Mouse (Mus musculus) liver, adult 2 months (tissue): ENCODE measurements at regions not wholly inside any gene's neighbourhood (a gene's known extent, or its start where the extent isn't known, plus 50 kb on each side); places are given as distances from the start of the nearest gene placed in this dataset.
A peak's percentile ranks its signal among the peaks of the same experiment; 100 is the strongest.

Experiments used
- DNase-seq: peaks from one replicate; pipeline ENCODE4 v3.0.0-alpha.2; 2011; ENCODE audit warnings: low read depth, low spot score; ENCODE audit errors: extremely low read depth
- H3K27ac ChIP-seq: fragments of 200-500 bp; replicated peaks from 2 replicates; pipeline ENCODE4 v1.5.1; 2012; ENCODE audit warnings: low read depth, mild to moderate bottlenecking, control low read depth, inconsistent platforms, low read length; ENCODE audit not compliant: insufficient read depth
- H3K27me3 ChIP-seq: fragments of 200-500 bp; 2 replicates; pipeline ENCODE4 v1.6.1; 2012; ENCODE audit warnings: mild to moderate bottlenecking, moderate library complexity, low read length, inconsistent platforms; ENCODE audit not compliant: control insufficient read depth, insufficient read depth
- H3K36me3 ChIP-seq: fragments of 200-500 bp; 2 replicates; pipeline ENCODE4 v1.6.1; 2012; ENCODE audit warnings: low read length, inconsistent platforms; ENCODE audit not compliant: control insufficient read depth, insufficient read depth
- H3K4me1 ChIP-seq: fragments of 200-500 bp; 2 replicates; pipeline ENCODE4 v1.6.1; 2011; ENCODE audit warnings: low read length; ENCODE audit not compliant: control insufficient read depth, insufficient read depth
- H3K4me3 ChIP-seq: fragments of 200-500 bp; 2 replicates; pipeline ENCODE4 v1.5.1; 2011; ENCODE audit warnings: low read depth, mild to moderate bottlenecking, control low read depth, low read length, moderate library complexity; ENCODE audit not compliant: insufficient read depth
- H3K79me2 ChIP-seq: fragments of 200-500 bp; 2 replicates; pipeline ENCODE4 v1.6.1; 2012; ENCODE audit warnings: inconsistent platforms, mild to moderate bottlenecking, low read length, moderate library complexity; ENCODE audit not compliant: control insufficient read depth, insufficient read depth
- H3K9ac ChIP-seq: fragments of 200-500 bp; 2 replicates; pipeline ENCODE4 v1.6.1; 2012; ENCODE audit warnings: low read depth, mild to moderate bottlenecking, control low read depth, inconsistent platforms, low read length
- CTCF ChIP-seq: fragments of 200-500 bp; IDR thresholded peaks from 2 replicates; pipeline ENCODE4 v1.5.1; 2011; ENCODE audit warnings: low read depth, low read length, control low read depth
- POLR2A ChIP-seq: fragments of 200-500 bp; IDR thresholded peaks from 2 replicates; pipeline ENCODE4 v1.6.1; 2011; ENCODE audit warnings: low read length, control low read depth; ENCODE audit not compliant: insufficient read depth; ENCODE audit errors: extremely low read depth
- WGBS: fragments of 180-500 bp; shearing (Covaris S2); methylation state at CpG from one replicate; pipeline ENCODE4 v1.1.7; 2018; 5-methylcytosine and 5-hydroxymethylcytosine counted together

- H3K36me3 ChIP-seq: no peaks in the 10 kb centered on the region
- no peak for TF ChIP-seq CTCF
- TF ChIP-seq POLR2A: no peak
Measured at GRCm38 (mm10) chr8:42442786-42443185, 698.5 kb downstream of the Triml1 start.

DNA sequence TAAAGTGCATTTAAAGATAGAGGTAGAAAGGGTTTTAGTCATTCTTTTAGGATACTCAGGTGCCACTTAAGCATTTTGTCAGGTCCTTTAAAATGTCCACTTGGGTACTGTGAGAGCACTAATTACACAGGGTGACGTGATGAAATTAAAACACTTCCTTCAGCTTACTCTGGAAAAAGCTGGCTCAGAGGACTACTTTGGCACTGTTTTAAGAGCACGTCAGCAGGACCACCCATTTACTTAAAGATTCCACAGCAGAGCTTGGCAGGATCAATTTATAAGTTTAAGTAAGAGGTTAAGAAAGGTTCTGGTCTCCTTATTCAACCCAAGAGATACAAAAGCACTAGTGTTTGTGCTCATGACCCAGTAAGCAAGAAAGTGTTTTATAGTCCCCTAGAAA, 738.7 kb downstream of the Triml1 start:
- WGBS: 66% methylated on average over 2 of the region's 2 CpGs
- DNase-seq: no peak
- Histone ChIP-seq H3K27ac (no peak overlapping the region), H3K36me3 (no peaks in the 10 kb centered on the region), H3K79me2 (no peaks in the 10 kb centered on the region), H3K4me3 (no peak overlapping the region), H3K9ac (no peak overlapping the region), H3K27me3 (no peaks in the 10 kb centered on the region), H3K4me1 (no peaks in the 10 kb centered on the region)
- TF ChIP-seq POLR2A: no peak
- no peak for TF ChIP-seq CTCF

More at GRCm38 (mm10) chr8:42442786-42443185, 698.5 kb downstream of the Triml1 start:
- H3K79me2 ChIP-seq: no peaks in the 10 kb centered on the region
- H3K9ac ChIP-seq: no peak overlapping the region
- no peak overlapping the region for H3K4me3 ChIP-seq
- no peaks in the 10 kb centered on the region for H3K27me3 ChIP-seq
- H3K27ac ChIP-seq: no peak overlapping the region
- peak; percentile 4 for DNase-seq
- no peaks in the 10 kb centered on the region for H3K4me1 ChIP-seq

GRCm38 (mm10) chr8:42396886-42397285, 744.4 kb downstream of the Triml1 start:
- no peak overlapping the region for H3K9ac ChIP-seq
- 70% methylated on average over 3 of the region's 3 CpGs for WGBS
- DNase-seq: no peak
- H3K79me2 ChIP-seq: no peaks in the 10 kb centered on the region
- no peaks in the 10 kb centered on the region for H3K4me1 ChIP-seq
- no peaks in the 10 kb centered on the region for H3K36me3 ChIP-seq
- no peaks in the 10 kb centered on the region for H3K27me3 ChIP-seq
- H3K27ac ChIP-seq: no peak overlapping the region
- H3K4me3 ChIP-seq: no peak overlapping the region
- no peak for TF ChIP-seq CTCF
- TF ChIP-seq POLR2A: no peak

DNA sequence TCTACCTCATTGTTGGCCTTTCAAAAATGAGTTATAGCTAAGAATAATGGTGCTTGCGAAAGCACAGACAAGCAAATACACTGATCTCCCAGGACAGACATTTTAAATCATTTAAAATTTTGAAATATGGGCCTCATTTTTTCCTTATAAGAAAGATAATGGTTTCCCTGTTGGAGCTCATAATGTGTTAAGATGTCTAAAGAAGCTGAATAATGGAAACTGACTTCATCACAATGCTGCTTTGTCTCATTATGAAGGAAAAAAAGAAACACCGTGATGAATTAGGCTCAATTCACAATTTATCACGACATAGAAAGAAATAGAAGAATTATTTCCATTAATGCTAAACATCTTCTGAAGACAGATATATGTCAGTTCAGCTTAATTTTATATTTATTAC, 752.5 kb downstream of the Triml1 start:
- no peaks in the 10 kb centered on the region for H3K4me1 ChIP-seq

GRCm38 (mm10) chr8:42348073-42348603, 793.1 kb downstream of the Triml1 start:
- H3K4me1 ChIP-seq: no peaks in the 10 kb centered on the region; the same call in 1 of the 2 replicates
- DNase-seq: no peak
- H3K27ac ChIP-seq: no peak overlapping the region
- H3K27me3 ChIP-seq: no peaks in the 10 kb centered on the region
- 69% methylated on average over 3 of the region's 3 CpGs for WGBS
- no peaks in the 10 kb centered on the region for H3K79me2 ChIP-seq
- no peak overlapping the region for H3K4me3 ChIP-seq
- TF ChIP-seq CTCF (no peak), POLR2A (no peak)
- no peak overlapping the region for H3K9ac ChIP-seq
- no peaks in the 10 kb centered on the region for H3K36me3 ChIP-seq

More for the DNA sequence above, 752.5 kb downstream of the Triml1 start:
- no peaks in the 10 kb centered on the region for H3K79me2 ChIP-seq
- no peak overlapping the region for H3K9ac ChIP-seq
- no peaks in the 10 kb centered on the region for H3K27me3 ChIP-seq
- no peak overlapping the region for H3K4me3 ChIP-seq
- no peaks in the 10 kb centered on the region for H3K36me3 ChIP-seq
- no peak for DNase-seq
- H3K27ac ChIP-seq: no peak overlapping the region
- WGBS: 73% methylated on average over 3 of the region's 3 CpGs
- TF ChIP-seq POLR2A (no peak), CTCF (no peak)

DNA sequence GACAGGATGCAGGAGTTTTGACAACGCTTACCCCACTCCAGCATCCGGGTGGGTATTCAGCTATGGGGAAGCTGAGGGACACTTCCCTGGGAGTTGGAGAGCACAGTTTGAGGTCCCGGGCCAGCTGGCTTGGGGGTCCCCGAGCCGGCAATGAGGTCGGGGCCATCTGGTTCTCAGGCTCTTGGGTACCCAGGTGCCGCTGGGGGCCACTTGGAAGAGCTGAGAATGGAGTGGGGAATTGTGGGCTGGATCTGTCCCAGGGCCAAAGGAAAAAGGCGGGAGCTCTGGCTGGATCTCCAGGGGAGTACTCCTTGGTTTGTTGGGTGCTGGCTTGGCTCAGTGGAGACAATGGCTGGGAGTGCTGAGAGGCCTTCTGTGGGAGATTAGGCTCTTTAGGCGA, 806.6 kb downstream of the Triml1 start:
- H3K36me3 ChIP-seq: no peaks in the 10 kb centered on the region
- H3K79me2 ChIP-seq: no peaks in the 10 kb centered on the region
- no peak overlapping the region for H3K4me3 ChIP-seq
- no peak overlapping the region for H3K9ac ChIP-seq
- DNase-seq: no peak
- 81% methylated on average over 9 of the region's 9 CpGs for WGBS
- H3K4me1 ChIP-seq: no peaks in the 10 kb centered on the region
- no peaks in the 10 kb centered on the region for H3K27me3 ChIP-seq
- H3K27ac ChIP-seq: no peak overlapping the region
- TF ChIP-seq POLR2A: no peak
- TF ChIP-seq CTCF: no peak
